Mouse (Mus musculus): ENCODE results near the gene Lrrc47. TPM values are rescaled to one million over a fixed set of nuclear protein-coding genes. Genes with fewer than 3 reads are reported as not detected.

Lrrc47 gene
- polyA plus RNA-seq, 1 experiment: 24.0 TPM

- no peaks in the 10 kb centered on the region for H3K4me1 ChIP-seq (ENCODE audit: control insufficient read depth, insufficient read depth, insufficient read length, low read length)
- H3K4me3 ChIP-seq (ENCODE audit: insufficient read depth, low read depth, low read length): no peak within 1 kb of the TSS
- no peak within 1 kb of the TSS for H3K27ac ChIP-seq (replicated peaks; ENCODE audit: low read depth, low read length)
Observed at GRCm38 (mm10) chr4:154042577-154042976, 31.0 kb downstream of the Lrrc47 start, which contains the start of gene Ccdc27. Gene Ccdc27, minus strand, starts transcription at chr4:154042677.

GRCm38 (mm10) chr4:154045837-154046236 is 34.3 kb downstream of the Lrrc47 start:
- no peaks in the 10 kb centered on the region for H3K4me1 ChIP-seq (ENCODE audit: control insufficient read depth, insufficient read depth, insufficient read length, low read length)
- H3K4me3 ChIP-seq (ENCODE audit: insufficient read depth, low read depth, low read length): no peak overlapping the region
- H3K27ac ChIP-seq (replicated peaks; ENCODE audit: low read depth, low read length): no peak overlapping the region

GRCm38 (mm10) chr4:154051401-154051800 is 39.9 kb downstream of the Lrrc47 start:
- Histone ChIP-seq H3K4me1 (ENCODE audit: control insufficient read depth, insufficient read depth, insufficient read length, low read length) (no peaks in the 10 kb centered on the region), H3K4me3 (ENCODE audit: insufficient read depth, low read depth, low read length) (no peak overlapping the region), H3K27ac (replicated peaks; ENCODE audit: low read depth, low read length) (no peak overlapping the region)

GRCm38 (mm10) chr4:154053065-154053464 is 41.5 kb downstream of the Lrrc47 start:
- H3K4me1 ChIP-seq (ENCODE audit: control insufficient read depth, insufficient read depth, insufficient read length, low read length): no peaks in the 10 kb centered on the region
- no peak overlapping the region for H3K4me3 ChIP-seq (ENCODE audit: insufficient read depth, low read depth, low read length)
- no peak overlapping the region for H3K27ac ChIP-seq (replicated peaks; ENCODE audit: low read depth, low read length)

- H3K4me1 ChIP-seq (ENCODE audit: control insufficient read depth, insufficient read depth, insufficient read length, low read length): no peaks in the 10 kb centered on the region
- no peak overlapping the region for H3K4me3 ChIP-seq (ENCODE audit: insufficient read depth, low read depth, low read length)
- H3K27ac ChIP-seq (replicated peaks; ENCODE audit: low read depth, low read length): no peak overlapping the region
Observed at GRCm38 (mm10) chr4:154055482-154055881, 44.0 kb downstream of the Lrrc47 start.

GRCm38 (mm10) chr4:154056046-154056445 is 44.5 kb downstream of the Lrrc47 start:
- Histone ChIP-seq H3K27ac (replicated peaks; ENCODE audit: low read depth, low read length) (no peak overlapping the region), H3K4me3 (ENCODE audit: insufficient read depth, low read depth, low read length) (no peak overlapping the region), H3K4me1 (ENCODE audit: control insufficient read depth, insufficient read depth, insufficient read length, low read length) (no peaks in the 10 kb centered on the region)

GRCm38 (mm10) chr4:154056661-154057060 is 45.1 kb downstream of the Lrrc47 start:
- Histone ChIP-seq H3K4me1 (ENCODE audit: control insufficient read depth, insufficient read depth, insufficient read length, low read length) (no peaks in the 10 kb centered on the region), H3K4me3 (ENCODE audit: insufficient read depth, low read depth, low read length) (no peak overlapping the region), H3K27ac (replicated peaks; ENCODE audit: low read depth, low read length) (no peak overlapping the region)

GRCm38 (mm10) chr4:154057696-154058095 is 46.2 kb downstream of the Lrrc47 start:
- no peak overlapping the region for H3K27ac ChIP-seq (replicated peaks; ENCODE audit: low read depth, low read length)
- no peak overlapping the region for H3K4me3 ChIP-seq (ENCODE audit: insufficient read depth, low read depth, low read length)
- H3K4me1 ChIP-seq (ENCODE audit: control insufficient read depth, insufficient read depth, insufficient read length, low read length): no peaks in the 10 kb centered on the region

- Histone ChIP-seq H3K4me1 (ENCODE audit: control insufficient read depth, insufficient read depth, insufficient read length, low read length) (no peaks in the 10 kb centered on the region), H3K4me3 (ENCODE audit: insufficient read depth, low read depth, low read length) (no peak overlapping the region), H3K27ac (replicated peaks; ENCODE audit: low read depth, low read length) (no peak overlapping the region)
Observed at GRCm38 (mm10) chr4:154064827-154065773, 53.6 kb downstream of the Lrrc47 start.

GRCm38 (mm10) chr4:154070896-154071295 is 59.4 kb downstream of the Lrrc47 start:
- Histone ChIP-seq H3K4me3 (ENCODE audit: insufficient read depth, low read depth, low read length) (no peak overlapping the region), H3K4me1 (ENCODE audit: control insufficient read depth, insufficient read depth, insufficient read length, low read length) (no peaks in the 10 kb centered on the region), H3K27ac (replicated peaks; ENCODE audit: low read depth, low read length) (no peak overlapping the region)

Other genes with a start within 250 kb of the Lrrc47 start
- 17.2 and 22.2 TPM in 2 replicates for gene A430005L14Rik, start 54.5 kb upstream of the Lrrc47 start, polyA plus RNA-seq (2012; ENCODE audit: insufficient read depth, insufficient read length, missing spikeins)
- 0.83 and 1.3 TPM in 2 replicates for gene Dffb, start 36.6 kb upstream of the Lrrc47 start, polyA plus RNA-seq (2012; ENCODE audit: insufficient read depth, insufficient read length, missing spikeins)
- gene Cep104, start 36.5 kb upstream of the Lrrc47 start, polyA plus RNA-seq (2012; ENCODE audit: insufficient read depth, insufficient read length, missing spikeins): 12.9 and 13.6 TPM in 2 replicates
- gene Smim1, start 14.5 kb downstream of the Lrrc47 start, polyA plus RNA-seq (2012; ENCODE audit: insufficient read depth, insufficient read length, missing spikeins): 12.6 and 14.5 TPM in 2 replicates
- gene Ccdc27, start 30.9 kb downstream of the Lrrc47 start, polyA plus RNA-seq (2012; ENCODE audit: insufficient read depth, insufficient read length, missing spikeins): not detected in 2 replicates
- gene Trp73, start 128.5 kb downstream of the Lrrc47 start, polyA plus RNA-seq (2012; ENCODE audit: insufficient read depth, insufficient read length, missing spikeins): not detected in 2 replicates
- 6.3 and 8.2 TPM in 2 replicates for gene Wrap73, start 130.6 kb downstream of the Lrrc47 start, polyA plus RNA-seq (2012; ENCODE audit: insufficient read depth, insufficient read length, missing spikeins)
- 105 and 132 TPM in 2 replicates for gene Tprgl, start 148.9 kb downstream of the Lrrc47 start, polyA plus RNA-seq (2012; ENCODE audit: insufficient read depth, insufficient read length, missing spikeins)
- 0.21 and 0.28 TPM in 2 replicates for gene Megf6, start 159.0 kb downstream of the Lrrc47 start, polyA plus RNA-seq (2012; ENCODE audit: insufficient read depth, insufficient read length, missing spikeins)